Mouse (Mus musculus): ENCODE measurements around the gene Gcnt2. TPM values are rescaled to one million over a fixed set of nuclear protein-coding genes. Genes with fewer than 3 reads are reported as not detected.
A peak's percentile ranks its signal among the peaks of the same experiment; 100 is the strongest.

Gcnt2 gene
- polyA plus RNA-seq (2012; rRNA removed), result 2.0 and 4.2 TPM in 2 replicates

DNA sequence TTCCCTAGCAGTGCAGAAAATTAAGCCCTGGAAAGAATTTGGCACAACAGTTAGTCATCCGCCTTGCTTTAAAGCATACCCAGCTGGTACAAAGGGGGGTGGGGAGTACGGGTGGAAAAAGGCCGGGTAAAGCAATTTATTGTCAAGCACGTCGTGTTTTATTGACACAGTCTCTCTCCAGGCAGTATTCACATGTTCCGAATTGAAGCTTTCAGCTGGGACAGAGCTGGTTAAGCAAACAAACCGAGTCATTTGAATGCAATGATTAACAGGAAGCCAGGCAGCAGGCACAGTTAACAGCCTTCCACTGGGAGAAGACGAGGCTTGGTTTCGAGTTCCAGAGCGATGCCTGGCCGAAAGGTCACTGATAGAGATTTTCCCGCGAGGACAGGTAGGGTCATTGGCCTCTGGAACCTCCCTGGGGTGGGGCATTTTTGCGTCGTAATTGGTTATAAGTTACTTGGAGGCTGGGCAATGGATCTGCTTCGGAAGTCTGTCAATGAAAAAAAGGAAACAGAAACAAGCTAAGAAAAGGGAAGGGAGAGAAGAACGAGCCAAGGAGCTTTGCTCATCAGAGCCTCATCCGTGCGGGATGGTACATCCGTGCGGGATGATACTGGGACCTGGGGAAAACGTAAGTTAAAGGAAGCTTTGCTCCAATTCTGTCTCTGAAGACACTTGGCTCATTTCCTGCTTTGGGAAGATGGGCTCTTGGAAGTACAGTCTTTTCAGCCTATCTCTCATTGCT is at the start of gene Gcnt2:
Gene Gcnt2 (plus strand): TSS at position 103 of the 748 bp plus-strand sequence.
- peak; percentile 71 for DNase-seq (ENCODE audit: low read depth)
- TF ChIP-seq POLR2A (IDR thresholded peaks at IDR 0.05; ENCODE audit: borderline replicate concordance, extremely low read depth, insufficient read depth, insufficient read length, poor library complexity, severe bottlenecking), result no peak
- no peak for TF ChIP-seq CTCF (IDR thresholded peaks at IDR 0.05; ENCODE audit: borderline replicate concordance, extremely low read depth, insufficient read depth, insufficient read length)

- no peak for DNase-seq (ENCODE audit: low read depth)
- TF ChIP-seq POLR2A (IDR thresholded peaks at IDR 0.05; ENCODE audit: borderline replicate concordance, extremely low read depth, insufficient read depth, insufficient read length, poor library complexity, severe bottlenecking), result no peak
- no peak for TF ChIP-seq CTCF (IDR thresholded peaks at IDR 0.05; ENCODE audit: borderline replicate concordance, extremely low read depth, insufficient read depth, insufficient read length)
Measured at GRCm38 (mm10) chr13:40820617-40821016, 38.9 kb upstream of the Gcnt2 start.

- TF ChIP-seq POLR2A (IDR thresholded peaks at IDR 0.05; ENCODE audit: borderline replicate concordance, extremely low read depth, insufficient read depth, insufficient read length, poor library complexity, severe bottlenecking), result no peak
- no peak for TF ChIP-seq CTCF (IDR thresholded peaks at IDR 0.05; ENCODE audit: borderline replicate concordance, extremely low read depth, insufficient read depth, insufficient read length)
- no peak for DNase-seq (ENCODE audit: low read depth)
Measured at GRCm38 (mm10) chr13:40821911-40822310, 37.6 kb upstream of the Gcnt2 start.

DNA sequence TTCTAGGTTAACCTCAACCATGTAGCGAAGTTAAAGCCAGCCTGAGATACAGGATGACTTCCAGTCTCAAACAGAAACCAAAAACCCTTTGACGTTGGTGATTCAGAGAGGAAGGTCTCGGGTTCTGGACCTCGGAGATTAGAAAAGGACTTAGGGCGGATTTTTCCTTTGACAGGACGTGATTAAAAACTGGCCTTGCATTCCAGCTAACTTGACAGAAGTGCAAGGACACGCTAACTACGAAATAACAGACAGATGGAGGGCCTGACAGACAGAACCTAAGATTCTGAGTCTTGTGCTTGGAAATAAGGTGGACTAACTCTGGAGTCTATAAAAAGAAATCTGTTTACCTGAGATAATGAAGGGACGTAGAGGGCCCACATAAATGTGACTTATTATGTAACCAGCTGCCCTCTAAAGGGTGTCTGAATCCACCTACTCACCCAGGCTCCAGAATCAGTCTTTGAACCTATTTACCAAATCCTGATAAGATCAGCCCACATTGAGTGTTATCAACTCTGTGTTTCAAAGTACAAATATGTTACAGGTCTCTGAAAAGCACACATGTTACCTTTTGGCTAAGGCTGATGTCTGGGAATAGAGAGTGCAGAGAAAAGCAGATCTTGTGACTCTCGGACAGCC is 18.3 kb upstream of the Gcnt2 start:
- TF ChIP-seq POLR2A (IDR thresholded peaks at IDR 0.05; ENCODE audit: borderline replicate concordance, extremely low read depth, insufficient read depth, insufficient read length, poor library complexity, severe bottlenecking), result no peak
- TF ChIP-seq CTCF (IDR thresholded peaks at IDR 0.05; ENCODE audit: borderline replicate concordance, extremely low read depth, insufficient read depth, insufficient read length), result no peak
- DNase-seq (ENCODE audit: low read depth), result no peak

- no peak for DNase-seq (ENCODE audit: low read depth)
- TF ChIP-seq CTCF (IDR thresholded peaks at IDR 0.05; ENCODE audit: borderline replicate concordance, extremely low read depth, insufficient read depth, insufficient read length) (no peak), POLR2A (IDR thresholded peaks at IDR 0.05; ENCODE audit: borderline replicate concordance, extremely low read depth, insufficient read depth, insufficient read length, poor library complexity, severe bottlenecking) (no peak)
Measured at GRCm38 (mm10) chr13:40842141-40842540, 17.4 kb upstream of the Gcnt2 start.

DNA sequence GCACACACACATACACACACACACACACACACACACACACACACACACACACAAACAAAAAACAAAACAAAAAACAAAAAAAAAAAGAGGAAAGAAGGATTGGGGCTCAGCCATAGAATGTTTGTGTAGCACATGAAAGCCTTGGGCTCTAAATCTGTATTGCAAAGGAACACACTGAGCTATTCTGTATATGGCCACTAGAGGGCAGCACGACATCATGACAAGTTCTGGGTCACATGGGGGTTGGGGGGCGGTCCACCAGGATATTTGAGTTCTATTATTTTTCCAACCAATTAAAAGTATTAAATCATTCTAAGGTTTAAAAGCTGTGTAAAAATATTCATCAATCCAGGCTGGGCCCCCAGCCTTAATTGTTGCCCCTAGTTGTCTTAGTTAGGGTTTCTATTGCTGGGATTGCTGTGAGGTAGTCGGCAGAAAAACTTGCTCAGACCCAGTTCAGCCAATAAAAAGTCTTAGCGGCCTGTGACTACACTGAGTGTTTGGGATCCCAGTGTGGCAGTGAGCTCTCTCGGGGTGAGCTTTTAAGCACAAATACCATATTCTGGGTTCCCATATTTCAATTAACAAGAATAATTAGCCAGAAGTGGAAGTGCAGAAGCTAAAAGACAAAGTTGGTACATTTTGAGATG is 16.0 kb upstream of the Gcnt2 start:
- TF ChIP-seq CTCF (IDR thresholded peaks at IDR 0.05; ENCODE audit: borderline replicate concordance, extremely low read depth, insufficient read depth, insufficient read length), result peak; percentile 88
- no peak for TF ChIP-seq POLR2A (IDR thresholded peaks at IDR 0.05; ENCODE audit: borderline replicate concordance, extremely low read depth, insufficient read depth, insufficient read length, poor library complexity, severe bottlenecking)
- peak; percentile 85 for DNase-seq (ENCODE audit: low read depth)

- TF ChIP-seq POLR2A (IDR thresholded peaks at IDR 0.05; ENCODE audit: borderline replicate concordance, extremely low read depth, insufficient read depth, insufficient read length, poor library complexity, severe bottlenecking), result no peak
- TF ChIP-seq CTCF (IDR thresholded peaks at IDR 0.05; ENCODE audit: borderline replicate concordance, extremely low read depth, insufficient read depth, insufficient read length), result no peak
- no peak for DNase-seq (ENCODE audit: low read depth)
Measured at GRCm38 (mm10) chr13:40844144-40844543, 15.4 kb upstream of the Gcnt2 start.

DNA sequence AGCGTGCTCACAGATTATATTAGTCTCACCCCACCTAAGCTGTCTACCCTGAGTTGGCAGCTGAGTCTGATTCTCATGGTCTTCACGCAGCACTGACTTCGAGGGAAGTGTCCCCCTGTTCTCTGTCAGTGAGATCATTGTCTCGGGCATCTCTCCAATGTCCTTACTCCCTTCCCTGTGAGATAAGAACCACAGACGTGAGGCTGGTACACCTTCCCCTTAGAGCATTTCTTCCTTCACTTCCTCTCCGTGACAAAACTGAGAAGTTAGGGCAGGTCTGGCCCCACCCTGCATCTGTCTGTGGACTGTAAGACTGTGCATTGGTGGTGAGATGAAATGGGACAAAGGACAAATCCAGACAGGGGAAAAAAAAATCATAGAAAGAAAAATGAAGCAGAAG is 13.6 kb upstream of the Gcnt2 start:
- TF ChIP-seq POLR2A (IDR thresholded peaks at IDR 0.05; ENCODE audit: borderline replicate concordance, extremely low read depth, insufficient read depth, insufficient read length, poor library complexity, severe bottlenecking) (no peak), CTCF (IDR thresholded peaks at IDR 0.05; ENCODE audit: borderline replicate concordance, extremely low read depth, insufficient read depth, insufficient read length) (no peak)
- no peak for DNase-seq (ENCODE audit: low read depth)

DNA sequence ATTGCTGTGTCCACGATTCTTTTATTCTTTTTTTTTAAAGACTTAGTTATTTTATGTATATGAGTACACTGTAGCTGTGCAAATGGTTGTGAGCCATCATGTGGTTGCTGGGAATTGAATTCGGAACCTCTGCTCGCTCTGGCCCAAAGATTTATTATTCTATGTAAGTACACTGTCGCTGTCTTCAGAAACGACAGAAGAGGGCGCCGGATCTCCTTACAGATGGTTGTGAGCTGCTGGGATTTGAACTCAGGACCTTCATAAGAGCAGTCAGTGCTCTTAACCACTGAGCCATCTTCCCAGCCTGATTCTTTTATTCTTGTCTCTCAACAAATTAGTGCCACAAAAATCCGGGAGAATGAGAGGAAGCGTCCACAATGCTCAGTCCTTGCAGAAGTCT is 13.2 kb upstream of the Gcnt2 start:
- TF ChIP-seq POLR2A (IDR thresholded peaks at IDR 0.05; ENCODE audit: borderline replicate concordance, extremely low read depth, insufficient read depth, insufficient read length, poor library complexity, severe bottlenecking), result no peak
- no peak for TF ChIP-seq CTCF (IDR thresholded peaks at IDR 0.05; ENCODE audit: borderline replicate concordance, extremely low read depth, insufficient read depth, insufficient read length)

GRCm38 (mm10) chr13:40847898-40848297 is 11.7 kb upstream of the Gcnt2 start:
- no peak for TF ChIP-seq POLR2A (IDR thresholded peaks at IDR 0.05; ENCODE audit: borderline replicate concordance, extremely low read depth, insufficient read depth, insufficient read length, poor library complexity, severe bottlenecking)
- TF ChIP-seq CTCF (IDR thresholded peaks at IDR 0.05; ENCODE audit: borderline replicate concordance, extremely low read depth, insufficient read depth, insufficient read length), result no peak
- peak; percentile 5 for DNase-seq (ENCODE audit: low read depth)

More for the DNA sequence above, 13.2 kb upstream of the Gcnt2 start:
- no peak for DNase-seq (ENCODE audit: low read depth)

- TF ChIP-seq CTCF (IDR thresholded peaks at IDR 0.05; ENCODE audit: borderline replicate concordance, extremely low read depth, insufficient read depth, insufficient read length) (no peak), POLR2A (IDR thresholded peaks at IDR 0.05; ENCODE audit: borderline replicate concordance, extremely low read depth, insufficient read depth, insufficient read length, poor library complexity, severe bottlenecking) (no peak)
- DNase-seq (ENCODE audit: low read depth), result no peak
Measured at GRCm38 (mm10) chr13:40850686-40851085, 8.9 kb upstream of the Gcnt2 start.

Measured in brain, embryonic 14.5 days (tissue).